ENCODE assay signal across 12 mouse cellular contexts in genomic region chr3:107261851-107262165, GRCm38 (mm10). TPM values are rescaled to one million over a fixed set of nuclear protein-coding genes. Genes with fewer than 3 reads are reported as not detected.
DNase-seq lines count a peak whose midpoint lies in the region; ATAC-seq lines count a peak whose summit lies in the region.
"Had no signal": no experiment of that assay in that cellular context is flagged by ENCODE, and none has a peak within 500 bp of the region (broad histone marks: within the 10 kb centered on the region; RNA-seq: fewer than 3 reads in every experiment).

No protein-coding gene starts in this region.

- H3K4me3 ChIP-seq in limb, embryonic 13.5 days: no peak overlapping the region
- H3K4me3 ChIP-seq: lung, embryonic 15.5 days had no signal

- no peak overlapping the region for H3K4me2 ChIP-seq in limb, embryonic 13.5 days (replicated peaks)
- H3K4me2 ChIP-seq: lung, embryonic 15.5 days had no signal

- ATAC-seq in limb, embryonic 13.5 days (ENCODE audit: low FRiP score, low read depth): no peak
- ATAC-seq: Patski had no signal

- H3K9ac ChIP-seq in limb, embryonic 13.5 days: peak overlapping the region; percentile 35; the same call in 1 of the 2 replicates
- H3K9ac ChIP-seq: lung, embryonic 15.5 days had no signal

- peaks cover 16% of the 10 kb centered on the region for H3K4me1 ChIP-seq in limb, embryonic 13.5 days
- H3K4me1 ChIP-seq: lung, embryonic 15.5 days had no signal

- no peaks in the 10 kb centered on the region for H3K9me3 ChIP-seq in limb, embryonic 13.5 days
- H3K9me3 ChIP-seq: lung, embryonic 15.5 days had no signal

- 29% methylated on average over 7 of the region's 7 CpGs for WGBS in limb, embryonic 13.5 days

- H3K27me3 ChIP-seq in limb, embryonic 13.5 days: no peaks in the 10 kb centered on the region
- H3K27me3 ChIP-seq: lung, embryonic 15.5 days; Patski had no signal

- peak overlapping the region; percentile 6; the same call in 1 of the 2 replicates for H3K27ac ChIP-seq in limb, embryonic 13.5 days
- H3K27ac ChIP-seq: lung, embryonic 15.5 days had no signal

- peak; percentile 34 for DNase-seq in kidney, postnatal 14 days
- no peak for DNase-seq in kidney, adult 9 months
- DNase-seq in adipocyte (ENCODE audit: low spot score): peak; percentile 92
- peak; percentile 77 for DNase-seq in adrenal gland, postnatal 14 days
- no peak for DNase-seq in spleen, postnatal 14 days (ENCODE audit: low spot score in 2 of 2)
- no peak for DNase-seq in thymus, postnatal 14 days
- no peak for DNase-seq in cerebellum, postnatal 14 days
- DNase-seq: cerebellum, postnatal 10 days had no signal

- no peaks in the 10 kb centered on the region for H3K36me3 ChIP-seq in limb, embryonic 13.5 days
- H3K36me3 ChIP-seq: lung, embryonic 15.5 days had no signal

RNA-seq across cellular contexts. Expression of gene Lamtor5, which starts 16.9 kb away (rescaled TPM):
- total RNA-seq in adrenal gland, postnatal 14 days (2021): 73.8 and 81.7 TPM in 2 replicates
- 184 and 190 TPM in 2 replicates for polyA plus RNA-seq in limb, embryonic 13.5 days (2015; fragmentation: Nextera tagmentation; extraction: Ambion mirVana)

RNA-seq across cellular contexts. Expression of gene Prok1, which starts 22.3 kb away (rescaled TPM):
- total RNA-seq in adrenal gland, postnatal 14 days (2021): 0.26 and 1.3 TPM in 2 replicates
- 0.08 TPM in 2 replicates for polyA plus RNA-seq in limb, embryonic 13.5 days (2015; fragmentation: Nextera tagmentation; extraction: Ambion mirVana)
- polyA plus RNA-seq: lung, embryonic 15.5 days; Patski had no signal

RNA-seq across cellular contexts. Expression of gene Slc16a4, which starts 29.2 kb away (rescaled TPM):
- 0.44 and 0.49 TPM in 2 replicates for total RNA-seq in adrenal gland, postnatal 14 days (2021)
- polyA plus RNA-seq in limb, embryonic 13.5 days (2015; fragmentation: Nextera tagmentation; extraction: Ambion mirVana): 10.6 and 11.0 TPM in 2 replicates

RNA-seq across cellular contexts. Expression of gene A630076J17Rik, which starts 31.4 kb away (rescaled TPM):
- not detected in 2 replicates for total RNA-seq in adrenal gland, postnatal 14 days (2021)
- polyA plus RNA-seq in limb, embryonic 13.5 days (2015; fragmentation: Nextera tagmentation; extraction: Ambion mirVana): not detected in 2 replicates
- total RNA-seq: layer of hippocampus, adult 18-20 months had no signal
- polyA plus RNA-seq: Patski had no signal

RNA-seq across cellular contexts. Expression of gene Cym, which starts 40.3 kb away (rescaled TPM):
- not detected in 2 replicates for total RNA-seq in adrenal gland, postnatal 14 days (2021)
- polyA plus RNA-seq in limb, embryonic 13.5 days (2015; fragmentation: Nextera tagmentation; extraction: Ambion mirVana): 0.41 TPM in 1 of 2 replicates, not detected in the other
- total RNA-seq: layer of hippocampus, adult 18-20 months had no signal
- polyA plus RNA-seq: Patski had no signal

Comparison
In these comparisons a context has a peak if more than half of its experiments do, and no peak if none do; other contexts are left out.
1. DNase-seq: peak in kidney, postnatal 14 days (single experiment), adipocyte (single experiment) and adrenal gland, postnatal 14 days (single experiment); none in kidney, adult 9 months (single experiment), spleen, postnatal 14 days (0 of 2), thymus, postnatal 14 days (single experiment) and cerebellum, postnatal 14 days (0 of 2).